Mouse (Mus musculus): ENCODE results near the gene Znhit6. TPM values are rescaled to one million over a fixed set of nuclear protein-coding genes. Genes with fewer than 3 reads are reported as not detected.

Gene Znhit6
- 39.3 and 40.3 TPM in 2 replicates for polyA plus RNA-seq (2014; fragmentation: Nextera tagmentation; extraction: Ambion mirVana)

DNA sequence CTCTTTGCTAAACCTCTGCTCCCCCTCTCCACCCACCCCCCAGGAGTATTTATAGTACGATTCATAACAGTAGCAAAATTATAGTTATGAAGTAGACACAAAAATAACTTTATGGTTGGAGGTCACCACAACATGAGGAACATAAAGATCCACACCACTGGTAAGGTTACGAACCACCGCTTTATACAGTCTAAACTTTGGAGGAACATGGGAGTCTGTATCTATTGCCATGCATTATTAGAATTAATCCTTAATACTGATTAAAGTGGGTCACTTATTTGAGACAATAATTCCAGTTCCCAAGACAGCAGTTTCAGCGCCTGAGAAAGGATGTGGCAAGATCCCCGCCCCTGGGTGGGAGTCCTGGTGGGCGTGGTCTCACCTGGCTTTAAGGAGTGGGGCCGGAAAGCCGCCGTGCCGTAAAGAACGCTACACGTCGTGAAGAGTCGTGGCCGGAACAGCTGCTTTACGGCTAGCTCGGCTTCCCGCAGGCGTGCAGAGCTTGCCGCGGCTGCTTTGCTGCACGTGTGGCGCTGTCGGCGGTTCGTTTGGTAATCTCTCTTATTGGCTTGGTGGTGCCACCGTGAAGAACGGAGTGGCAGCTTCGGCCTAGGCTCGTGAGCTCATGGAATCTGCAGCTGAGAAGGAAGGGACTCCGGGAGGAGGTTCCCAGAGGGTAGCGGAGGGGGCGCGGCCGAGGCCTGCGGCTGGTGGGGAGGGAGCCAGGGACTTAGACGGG is at the start of gene Znhit6:
TSS of gene Znhit6 (plus strand) at position 463 of the 739 bp plus-strand sequence.
- Histone ChIP-seq H3K4me3 (ENCODE audit: low read depth, low read length) (peak within 1 kb of the TSS; percentile 80), H3K4me1 (replicated peaks; ENCODE audit: control insufficient read depth, insufficient read depth, low read length) (0 out of 2 replicates have a peak, but pooled peaks cover 3% of the 10 kb centered on the region), H3K27me3 (ENCODE audit: control insufficient read depth, insufficient read depth, low read length) (no peaks in the 10 kb centered on the region), H3K36me3 (ENCODE audit: control insufficient read depth, insufficient read depth, low read length) (peaks cover 7% of the 10 kb centered on the region; the same call in 1 of the 2 replicates), H3K4me2 (ENCODE audit: low read depth, low read length, severe bottlenecking) (peak within 1 kb of the TSS; percentile 88), H3K9me3 (ENCODE audit: control insufficient read depth, low read length) (no peaks in the 10 kb centered on the region), H3K27ac (ENCODE audit: low read depth, low read length) (no peak within 1 kb of the TSS), H3K9ac (ENCODE audit: low read length) (peak within 1 kb of the TSS; percentile 73)
- ATAC-seq (replicated peaks; ENCODE audit: low FRiP score) (peak; percentile 89), DNase-seq (ENCODE audit: low spot score) (peak; percentile 95)
- WGBS: 5% methylated on average over 37 of the region's 37 CpGs

DNA sequence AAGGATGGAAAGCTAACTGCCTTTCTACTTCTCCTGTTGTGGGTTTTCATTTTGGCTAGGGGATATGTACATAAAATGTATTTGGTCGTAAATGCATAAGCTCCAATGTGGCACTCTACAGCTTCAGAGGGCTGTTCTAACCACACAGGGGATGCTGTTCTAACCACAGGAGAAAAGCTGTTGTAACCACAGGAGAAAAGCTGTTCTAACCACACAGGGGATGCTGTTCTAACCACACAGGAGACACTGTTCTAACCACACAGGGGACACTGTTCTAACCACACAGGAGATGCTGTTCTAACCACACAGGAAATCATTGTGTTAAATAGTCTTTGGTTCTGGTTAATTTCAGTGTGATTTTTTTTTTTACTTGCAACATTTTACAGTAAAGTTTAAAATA is 38.1 kb upstream of the Znhit6 start:
- H3K27me3 ChIP-seq (ENCODE audit: control insufficient read depth, insufficient read depth, low read length): no peaks in the 10 kb centered on the region
- no peak for ATAC-seq (replicated peaks; ENCODE audit: low FRiP score)
- no peaks in the 10 kb centered on the region for H3K9me3 ChIP-seq (ENCODE audit: control insufficient read depth, low read length)
- H3K4me2 ChIP-seq (ENCODE audit: low read depth, low read length, severe bottlenecking): no peak overlapping the region
- DNase-seq (ENCODE audit: low spot score): no peak
- no peaks in the 10 kb centered on the region for H3K36me3 ChIP-seq (ENCODE audit: control insufficient read depth, insufficient read depth, low read length)
- no peak overlapping the region for H3K27ac ChIP-seq (ENCODE audit: low read depth, low read length)
- H3K9ac ChIP-seq (ENCODE audit: low read length): no peak overlapping the region
- WGBS: 85% methylated on average over 1 of the region's 1 CpGs
- no peaks in the 10 kb centered on the region for H3K4me1 ChIP-seq (replicated peaks; ENCODE audit: control insufficient read depth, insufficient read depth, low read length)
- H3K4me3 ChIP-seq (ENCODE audit: low read depth, low read length): no peak overlapping the region

GRCm38 (mm10) chr3:145548441-145549415 is 27.3 kb upstream of the Znhit6 start:
- DNase-seq (ENCODE audit: low spot score): no peak
- H3K9ac ChIP-seq (ENCODE audit: low read length): no peak overlapping the region
- WGBS: 87% methylated on average over 10 of the region's 10 CpGs
- H3K4me2 ChIP-seq (ENCODE audit: low read depth, low read length, severe bottlenecking): no peak overlapping the region
- no peaks in the 10 kb centered on the region for H3K27me3 ChIP-seq (ENCODE audit: control insufficient read depth, insufficient read depth, low read length)
- no peak for ATAC-seq (replicated peaks; ENCODE audit: low FRiP score)
- H3K9me3 ChIP-seq (ENCODE audit: control insufficient read depth, low read length): no peaks in the 10 kb centered on the region
- H3K4me1 ChIP-seq (replicated peaks; ENCODE audit: control insufficient read depth, insufficient read depth, low read length): no peaks in the 10 kb centered on the region
- no peak overlapping the region for H3K27ac ChIP-seq (ENCODE audit: low read depth, low read length)
- H3K4me3 ChIP-seq (ENCODE audit: low read depth, low read length): no peak overlapping the region
- no peaks in the 10 kb centered on the region for H3K36me3 ChIP-seq (ENCODE audit: control insufficient read depth, insufficient read depth, low read length)

- H3K36me3 ChIP-seq (ENCODE audit: control insufficient read depth, insufficient read depth, low read length): no peaks in the 10 kb centered on the region
- 85% methylated on average over 3 of the region's 3 CpGs for WGBS
- DNase-seq (ENCODE audit: low spot score) (no peak), ATAC-seq (replicated peaks; ENCODE audit: low FRiP score) (no peak)
- no peaks in the 10 kb centered on the region for H3K27me3 ChIP-seq (ENCODE audit: control insufficient read depth, insufficient read depth, low read length)
- H3K9me3 ChIP-seq (ENCODE audit: control insufficient read depth, low read length): no peaks in the 10 kb centered on the region
- H3K4me1 ChIP-seq (replicated peaks; ENCODE audit: control insufficient read depth, insufficient read depth, low read length): no peaks in the 10 kb centered on the region
- no peak overlapping the region for H3K4me2 ChIP-seq (ENCODE audit: low read depth, low read length, severe bottlenecking)
- no peak overlapping the region for H3K27ac ChIP-seq (ENCODE audit: low read depth, low read length)
- no peak overlapping the region for H3K4me3 ChIP-seq (ENCODE audit: low read depth, low read length)
- H3K9ac ChIP-seq (ENCODE audit: low read length): no peak overlapping the region
These were observed 25.8 kb upstream of the Znhit6 start for GRCm38 (mm10) chr3:145550216-145550615.

DNA sequence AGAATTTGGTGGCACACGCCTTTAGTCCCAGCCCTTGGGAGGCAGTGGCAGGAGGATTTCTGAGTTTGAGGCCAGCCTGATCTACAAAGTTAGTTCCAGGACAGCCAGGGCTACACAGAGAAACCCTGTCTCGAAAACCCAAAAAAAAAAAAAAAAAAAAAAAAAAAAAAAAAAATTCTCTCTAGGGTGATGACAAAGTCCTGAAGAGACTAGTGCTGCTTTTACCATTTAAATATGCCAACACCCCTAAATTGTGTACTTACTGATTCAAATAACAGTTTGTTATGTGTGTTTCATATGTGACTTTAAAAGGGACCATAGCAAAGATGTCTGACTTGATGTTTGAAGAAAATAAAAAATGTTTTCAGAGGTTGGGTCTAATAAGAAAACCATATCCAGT is 21.6 kb upstream of the Znhit6 start:
- ATAC-seq (replicated peaks; ENCODE audit: low FRiP score): no peak
- 92% methylated on average over 2 of the region's 2 CpGs for WGBS

DNA sequence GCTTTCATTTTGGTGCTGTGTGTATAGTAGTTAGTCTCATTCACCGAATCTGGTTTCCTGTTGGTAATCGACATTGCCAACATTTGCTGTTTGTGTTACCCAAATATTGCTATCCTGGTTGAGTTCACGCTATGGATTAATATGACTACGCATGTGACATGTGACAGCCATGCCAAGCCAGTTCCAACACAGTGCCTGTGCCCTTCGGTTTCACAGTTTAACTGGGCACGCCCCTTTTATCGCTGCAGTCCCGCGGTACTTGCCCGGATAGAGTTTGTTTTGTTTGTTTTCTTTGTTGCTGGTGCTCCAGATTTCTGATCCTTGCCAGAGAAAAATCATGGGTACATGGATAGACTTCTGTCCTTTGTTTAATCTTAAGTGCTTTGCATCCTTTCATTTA is 19.8 kb upstream of the Znhit6 start:
- no peaks in the 10 kb centered on the region for H3K4me1 ChIP-seq (replicated peaks; ENCODE audit: control insufficient read depth, insufficient read depth, low read length)
- no peaks in the 10 kb centered on the region for H3K9me3 ChIP-seq (ENCODE audit: control insufficient read depth, low read length)
- no peak overlapping the region for H3K4me3 ChIP-seq (ENCODE audit: low read depth, low read length)
- 96% methylated on average over 10 of the region's 10 CpGs for WGBS
- no peaks in the 10 kb centered on the region for H3K36me3 ChIP-seq (ENCODE audit: control insufficient read depth, insufficient read depth, low read length)
- no peak overlapping the region for H3K4me2 ChIP-seq (ENCODE audit: low read depth, low read length, severe bottlenecking)
- H3K27ac ChIP-seq (ENCODE audit: low read depth, low read length): no peak overlapping the region
- no peak overlapping the region for H3K9ac ChIP-seq (ENCODE audit: low read length)
- no peak for DNase-seq (ENCODE audit: low spot score)
- ATAC-seq (replicated peaks; ENCODE audit: low FRiP score): no peak
- no peaks in the 10 kb centered on the region for H3K27me3 ChIP-seq (ENCODE audit: control insufficient read depth, insufficient read depth, low read length)

More for the DNA sequence above, 21.6 kb upstream of the Znhit6 start:
- Histone ChIP-seq H3K36me3 (ENCODE audit: control insufficient read depth, insufficient read depth, low read length) (no peaks in the 10 kb centered on the region), H3K4me2 (ENCODE audit: low read depth, low read length, severe bottlenecking) (no peak overlapping the region), H3K27ac (ENCODE audit: low read depth, low read length) (no peak overlapping the region), H3K9ac (ENCODE audit: low read length) (no peak overlapping the region), H3K9me3 (ENCODE audit: control insufficient read depth, low read length) (no peaks in the 10 kb centered on the region), H3K4me3 (ENCODE audit: low read depth, low read length) (no peak overlapping the region), H3K4me1 (replicated peaks; ENCODE audit: control insufficient read depth, insufficient read depth, low read length) (no peaks in the 10 kb centered on the region), H3K27me3 (ENCODE audit: control insufficient read depth, insufficient read depth, low read length) (no peaks in the 10 kb centered on the region)
- no peak for DNase-seq (ENCODE audit: low spot score)

GRCm38 (mm10) chr3:145559675-145560074 is 16.3 kb upstream of the Znhit6 start:
- no peaks in the 10 kb centered on the region for H3K36me3 ChIP-seq (ENCODE audit: control insufficient read depth, insufficient read depth, low read length)
- H3K4me1 ChIP-seq (replicated peaks; ENCODE audit: control insufficient read depth, insufficient read depth, low read length): no peaks in the 10 kb centered on the region
- H3K4me2 ChIP-seq (ENCODE audit: low read depth, low read length, severe bottlenecking): no peak overlapping the region
- no peak overlapping the region for H3K27ac ChIP-seq (ENCODE audit: low read depth, low read length)
- no peak for ATAC-seq (replicated peaks; ENCODE audit: low FRiP score)
- H3K27me3 ChIP-seq (ENCODE audit: control insufficient read depth, insufficient read depth, low read length): no peaks in the 10 kb centered on the region
- no peak overlapping the region for H3K4me3 ChIP-seq (ENCODE audit: low read depth, low read length)
- 92% methylated on average over 5 of the region's 5 CpGs for WGBS
- no peaks in the 10 kb centered on the region for H3K9me3 ChIP-seq (ENCODE audit: control insufficient read depth, low read length)
- no peak overlapping the region for H3K9ac ChIP-seq (ENCODE audit: low read length)
- DNase-seq (ENCODE audit: low spot score): no peak

DNA sequence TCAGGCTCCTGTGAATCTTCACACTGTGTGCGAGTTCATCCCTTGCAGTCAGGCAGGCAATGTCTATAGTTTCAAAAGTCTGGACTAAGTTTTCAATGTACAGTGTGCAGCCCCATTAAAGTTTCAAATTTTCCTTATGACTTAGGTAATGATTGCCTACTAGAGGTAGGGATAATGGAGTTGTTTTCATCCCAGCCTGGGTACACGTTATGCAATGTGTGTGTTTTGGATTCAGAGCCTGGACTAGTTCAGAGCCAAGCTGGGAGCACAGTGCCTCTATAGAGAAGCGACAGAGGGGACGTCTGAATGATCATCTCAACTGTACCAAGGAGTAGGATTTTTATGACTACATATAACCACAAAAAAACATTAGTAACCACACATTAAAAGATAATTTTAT is 15.9 kb upstream of the Znhit6 start:
- no peak for DNase-seq (ENCODE audit: low spot score)
- Histone ChIP-seq H3K36me3 (ENCODE audit: control insufficient read depth, insufficient read depth, low read length) (no peaks in the 10 kb centered on the region), H3K27me3 (ENCODE audit: control insufficient read depth, insufficient read depth, low read length) (no peaks in the 10 kb centered on the region), H3K9me3 (ENCODE audit: control insufficient read depth, low read length) (no peaks in the 10 kb centered on the region), H3K4me2 (ENCODE audit: low read depth, low read length, severe bottlenecking) (no peak overlapping the region), H3K4me1 (replicated peaks; ENCODE audit: control insufficient read depth, insufficient read depth, low read length) (no peaks in the 10 kb centered on the region), H3K9ac (ENCODE audit: low read length) (no peak overlapping the region), H3K27ac (ENCODE audit: low read depth, low read length) (no peak overlapping the region), H3K4me3 (ENCODE audit: low read depth, low read length) (no peak overlapping the region)
- ATAC-seq (replicated peaks; ENCODE audit: low FRiP score): no peak
- WGBS: 86% methylated on average over 4 of the region's 4 CpGs

Data from forebrain, embryonic 11.5 days (tissue).